Mouse (Mus musculus): ENCODE results near the gene Krcc1. TPM values are rescaled to one million over a fixed set of nuclear protein-coding genes. Genes with fewer than 3 reads are reported as not detected.
"Not testable (repeated sequence)": the region's sequence is repeated elsewhere in the genome, so short reads cannot be mapped to it uniquely, and the experiment has no call there.

The Krcc1 gene
- polyA plus RNA-seq, 1 experiment from 2014 or later = 69.2 TPM

DNA sequence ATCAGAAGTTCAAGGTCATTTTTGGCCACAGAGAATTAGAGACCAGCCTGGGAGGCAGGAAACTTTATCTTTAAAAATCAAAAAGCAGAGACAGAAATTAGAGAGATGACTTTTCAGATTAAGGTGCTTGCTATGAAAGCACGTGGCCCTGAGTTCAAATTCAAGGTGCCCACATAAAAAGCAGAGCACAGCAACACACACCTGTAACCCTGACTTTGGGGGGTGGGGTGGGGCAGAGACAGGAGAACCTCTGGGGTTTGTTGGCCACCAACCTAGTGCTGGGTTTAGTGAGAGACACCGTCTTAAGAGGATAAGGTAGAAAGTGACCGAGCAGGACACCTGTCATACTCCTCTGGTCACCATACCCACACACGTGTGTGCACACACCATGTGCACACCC is 60.0 kb downstream of the Krcc1 start:
- not testable (repeated sequence) for H3K36me3 ChIP-seq (ENCODE audit: control insufficient read depth, insufficient read depth); H3K4me1 ChIP-seq (ENCODE audit: control insufficient read depth, insufficient read depth, low read length); H3K9ac ChIP-seq (ENCODE audit: low read length); ATAC-seq (replicated peaks; ENCODE audit: extremely low read depth, insufficient read depth, low FRiP score); H3K27ac ChIP-seq (ENCODE audit: low read length); H3K4me2 ChIP-seq (ENCODE audit: low read depth, low read length); H3K27me3 ChIP-seq (ENCODE audit: control insufficient read depth, insufficient read depth, low read length); H3K4me3 ChIP-seq (ENCODE audit: low read length); H3K9me3 ChIP-seq (replicated peaks; ENCODE audit: control insufficient read depth, low read length)
- WGBS = 88% methylated on average over 1 of the region's 4 CpGs

DNA sequence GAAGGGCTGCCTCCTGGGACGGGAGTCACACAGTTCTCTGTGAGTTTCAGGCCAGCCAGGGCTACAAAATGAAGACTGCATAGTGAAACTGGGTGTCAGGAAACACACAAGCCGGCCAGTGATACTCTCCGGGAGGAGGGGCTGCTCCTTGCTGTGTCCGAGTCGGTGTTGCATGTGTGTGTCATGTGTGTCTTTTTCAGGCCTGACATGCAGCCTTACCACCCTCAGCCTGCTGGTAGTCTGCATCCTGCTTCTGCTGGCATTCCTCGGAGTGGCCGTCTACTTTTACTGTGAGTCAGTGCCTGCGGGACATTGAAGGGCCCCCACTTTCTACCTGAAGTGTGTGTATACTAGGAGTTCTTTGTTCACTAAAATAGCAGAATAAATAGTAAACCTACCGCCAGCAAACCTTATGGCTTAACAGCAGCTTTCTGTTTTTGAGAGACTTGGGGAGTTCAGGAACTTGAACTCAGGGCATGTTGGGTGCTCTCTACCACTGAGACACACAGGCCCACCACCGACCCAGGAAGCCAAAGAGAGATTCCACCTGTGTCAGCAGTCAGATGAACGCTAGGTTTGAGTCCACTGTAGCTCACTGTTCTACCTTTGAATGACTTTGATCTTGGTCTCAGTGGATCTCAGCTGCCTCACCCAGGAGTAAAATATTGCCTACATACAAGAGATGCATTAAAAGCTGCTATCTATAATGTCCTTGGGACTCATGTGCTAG is 60.9 kb downstream of the Krcc1 start:
- Histone ChIP-seq H3K9ac (ENCODE audit: low read length) (no peak overlapping the region), H3K27ac (ENCODE audit: low read length) (no peak overlapping the region), H3K4me3 (ENCODE audit: low read length) (no peak overlapping the region), H3K4me1 (ENCODE audit: control insufficient read depth, insufficient read depth, low read length) (no peaks in the 10 kb centered on the region), H3K9me3 (replicated peaks; ENCODE audit: control insufficient read depth, low read length) (no peaks in the 10 kb centered on the region), H3K27me3 (ENCODE audit: control insufficient read depth, insufficient read depth, low read length) (no peaks in the 10 kb centered on the region), H3K36me3 (ENCODE audit: control insufficient read depth, insufficient read depth) (no peaks in the 10 kb centered on the region), H3K4me2 (ENCODE audit: low read depth, low read length) (no peak overlapping the region)
- WGBS = 78% methylated on average over 11 of the region's 11 CpGs
- no peak for ATAC-seq (replicated peaks; ENCODE audit: extremely low read depth, insufficient read depth, low FRiP score)

DNA sequence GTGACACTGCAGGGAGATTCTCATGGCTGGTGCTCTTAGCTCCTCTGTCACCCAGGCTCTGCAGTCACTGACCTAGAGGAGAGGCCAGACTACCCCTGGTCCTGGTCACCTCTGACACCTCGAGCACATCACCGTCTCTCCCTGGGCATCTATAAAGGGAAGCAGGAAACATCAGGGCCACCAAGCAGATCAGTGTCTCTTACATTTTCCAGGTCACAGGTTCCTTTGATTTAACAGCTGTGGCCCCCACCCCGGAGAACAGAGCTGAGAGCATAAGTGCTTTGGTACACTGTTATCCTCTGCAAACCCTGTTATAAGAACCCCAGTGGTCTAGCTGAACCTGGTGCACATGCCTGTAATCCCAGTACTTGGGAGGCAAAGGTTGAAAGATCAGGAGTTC is 61.6 kb downstream of the Krcc1 start:
- Histone ChIP-seq H3K9ac (ENCODE audit: low read length) (no peak overlapping the region), H3K36me3 (ENCODE audit: control insufficient read depth, insufficient read depth) (no peaks in the 10 kb centered on the region), H3K4me3 (ENCODE audit: low read length) (no peak overlapping the region), H3K9me3 (replicated peaks; ENCODE audit: control insufficient read depth, low read length) (no peaks in the 10 kb centered on the region), H3K27me3 (ENCODE audit: control insufficient read depth, insufficient read depth, low read length) (no peaks in the 10 kb centered on the region), H3K4me2 (ENCODE audit: low read depth, low read length) (no peak overlapping the region), H3K27ac (ENCODE audit: low read length) (peak overlapping the region; percentile 39; the same call in 1 of the 2 replicates), H3K4me1 (ENCODE audit: control insufficient read depth, insufficient read depth, low read length) (no peaks in the 10 kb centered on the region)
- 61% methylated on average over 3 of the region's 3 CpGs for WGBS
- ATAC-seq (replicated peaks; ENCODE audit: extremely low read depth, insufficient read depth, low FRiP score) = no peak

- no peaks in the 10 kb centered on the region for H3K4me1 ChIP-seq (ENCODE audit: control insufficient read depth, insufficient read depth, low read length)
- no peak overlapping the region for H3K4me2 ChIP-seq (ENCODE audit: low read depth, low read length)
- peak overlapping the region; percentile 39; the same call in 1 of the 2 replicates for H3K27ac ChIP-seq (ENCODE audit: low read length)
- H3K36me3 ChIP-seq (ENCODE audit: control insufficient read depth, insufficient read depth) = no peaks in the 10 kb centered on the region
- no peak for ATAC-seq (replicated peaks; ENCODE audit: extremely low read depth, insufficient read depth, low FRiP score)
- H3K4me3 ChIP-seq (ENCODE audit: low read length) = no peak overlapping the region
- WGBS = 89% methylated on average over 11 of the region's 11 CpGs
- H3K9ac ChIP-seq (ENCODE audit: low read length) = no peak overlapping the region
- no peaks in the 10 kb centered on the region for H3K9me3 ChIP-seq (replicated peaks; ENCODE audit: control insufficient read depth, low read length)
- no peaks in the 10 kb centered on the region for H3K27me3 ChIP-seq (ENCODE audit: control insufficient read depth, insufficient read depth, low read length)
Measured at GRCm38 (mm10) chr6:71333578-71334273, 62.2 kb downstream of the Krcc1 start.

Small RNAs within 50 kb of the gene (microRNA-seq; reads per million reads assigned to microRNA genes)
- gene Mir8112 = 18.3 reads per million, percentile 33 among the genes with 10 or more reads in this experiment

Other genes with a start within 250 kb of the Krcc1 start
- 5.9 and 6.2 TPM in 2 replicates for gene Thnsl2, start 127.2 kb upstream of the Krcc1 start, polyA plus RNA-seq (2015; fragmentation: Nextera tagmentation; extraction: Ambion mirVana)
- 0.49 and 1.8 TPM in 2 replicates for gene Fabp1, start 71.8 kb upstream of the Krcc1 start, polyA plus RNA-seq (2015; fragmentation: Nextera tagmentation; extraction: Ambion mirVana)
- gene Smyd1, start 50.6 kb downstream of the Krcc1 start, polyA plus RNA-seq (2015; fragmentation: Nextera tagmentation; extraction: Ambion mirVana) = 118 and 136 TPM in 2 replicates
- gene Cd8b1, start 51.1 kb downstream of the Krcc1 start, polyA plus RNA-seq (2015; fragmentation: Nextera tagmentation; extraction: Ambion mirVana) = 3.0 and 17.6 TPM in 2 replicates
- 1.5 and 12.2 TPM in 2 replicates for gene Cd8a, start 101.8 kb downstream of the Krcc1 start, polyA plus RNA-seq (2015; fragmentation: Nextera tagmentation; extraction: Ambion mirVana)
- 11.0 and 14.5 TPM in 2 replicates for gene Rmnd5a, start 169.0 kb downstream of the Krcc1 start, polyA plus RNA-seq (2015; fragmentation: Nextera tagmentation; extraction: Ambion mirVana)
- 13.1 and 13.8 TPM in 2 replicates for gene Rnf103, start 222.2 kb downstream of the Krcc1 start, polyA plus RNA-seq (2015; fragmentation: Nextera tagmentation; extraction: Ambion mirVana)